Mouse (Mus musculus): ENCODE data around the gene Acsf2. TPM values are rescaled to one million over a fixed set of nuclear protein-coding genes. Genes with fewer than 3 reads are reported as not detected.
"Not testable (repeated sequence)": the region's sequence is repeated elsewhere in the genome, so short reads cannot be mapped to it uniquely, and the experiment has no call there.

Acsf2 gene
- polyA plus RNA-seq (2015; fragmentation: Nextera tagmentation; extraction: Ambion mirVana), result 1.6 and 1.7 TPM in 2 replicates

DNA sequence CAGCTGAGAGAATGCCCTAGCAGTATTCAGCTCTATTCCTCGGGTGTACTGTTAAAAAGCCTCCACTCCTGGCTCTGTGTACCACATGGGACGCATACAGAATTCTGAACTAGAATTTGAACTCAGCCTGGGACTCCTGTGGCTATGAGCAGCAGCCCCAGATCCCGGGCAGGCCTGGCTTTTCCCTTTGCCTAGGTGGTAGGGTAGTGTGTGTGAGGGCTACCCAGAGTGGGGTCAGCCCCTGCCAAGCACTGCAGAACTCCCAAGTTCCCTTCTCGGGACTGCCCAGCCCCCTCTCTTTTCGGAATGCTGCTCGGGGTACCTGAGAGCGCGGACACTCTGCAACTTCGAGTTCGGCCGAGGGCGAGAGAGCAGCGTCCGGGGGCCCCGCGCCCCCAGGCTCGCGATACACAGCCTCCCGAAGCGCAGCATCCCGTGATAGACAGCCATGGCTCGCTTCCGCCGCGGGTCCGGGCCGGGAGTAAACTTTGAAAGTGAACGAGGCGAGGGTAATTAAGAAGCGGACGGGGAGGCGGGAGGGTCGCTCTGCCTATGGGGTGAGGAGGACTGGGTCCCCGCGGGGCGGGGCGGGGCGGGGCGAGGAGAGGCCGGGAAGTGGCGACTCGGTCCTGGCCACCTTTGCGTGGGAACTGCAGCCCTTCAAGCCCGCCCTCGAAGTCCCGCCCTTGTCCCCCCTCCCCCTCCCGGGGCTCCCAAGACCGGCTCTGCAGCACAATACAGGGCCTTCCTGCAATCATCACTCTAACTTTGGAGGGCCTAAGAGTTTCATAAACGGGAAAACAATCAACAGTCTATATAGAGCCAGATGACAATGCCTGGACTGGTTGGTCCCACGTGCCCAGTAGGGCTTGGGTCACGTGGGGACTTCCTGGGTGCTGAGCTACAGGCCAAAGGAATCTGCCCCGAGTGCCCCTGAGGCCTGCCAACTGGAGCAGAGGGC lies at the start of gene Acsf2:
TSS of gene Acsf2 (minus strand) at position 551 of the 961 bp plus-strand sequence.
- Histone ChIP-seq H3K4me3 (peak within 1 kb of the TSS; percentile 44), H3K4me2 (peak within 1 kb of the TSS; percentile 72), H3K27ac (no peak within 1 kb of the TSS), H3K27me3 (peaks cover 12% of the 10 kb centered on the region; the same call in 1 of the 2 replicates), H3K4me1 (replicated peaks) (peaks cover 12% of the 10 kb centered on the region), H3K9ac (peak within 1 kb of the TSS; percentile 58), H3K36me3 (no peaks in the 10 kb centered on the region), H3K9me3 (no peaks in the 10 kb centered on the region)
- WGBS, result under 1% methylated on average over 48 of the region's 52 CpGs
- ATAC-seq (ENCODE audit: low FRiP score), result peak; percentile 76

DNA sequence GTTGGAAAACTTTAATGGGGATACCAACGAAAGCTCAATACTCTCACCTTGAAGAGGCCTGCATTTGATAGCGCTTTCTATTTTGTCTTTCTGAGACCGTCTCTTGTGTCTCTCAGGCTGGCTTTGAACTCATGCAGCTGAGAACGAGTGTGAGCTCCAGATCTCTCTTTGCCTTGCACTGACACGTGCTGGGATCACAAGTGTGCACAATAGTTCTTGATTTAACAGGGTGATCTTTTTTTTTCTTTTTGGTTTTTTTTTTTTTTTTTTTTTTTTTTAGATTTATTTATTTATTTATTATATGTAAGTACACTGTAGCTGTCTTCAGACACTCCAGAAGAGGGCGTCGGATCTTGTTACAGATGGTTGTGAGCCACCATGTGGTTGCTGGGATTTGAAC lies 49.6 kb upstream of the Acsf2 start:
- Histone ChIP-seq H3K36me3 (peaks cover 22% of the 10 kb centered on the region), H3K4me1 (replicated peaks) (peaks cover 23% of the 10 kb centered on the region)
- not testable (repeated sequence) for H3K27me3 ChIP-seq; H3K27ac ChIP-seq; H3K9me3 ChIP-seq; H3K4me2 ChIP-seq; ATAC-seq (ENCODE audit: low FRiP score); H3K4me3 ChIP-seq; H3K9ac ChIP-seq
- WGBS, result 98% methylated on average over 5 of the region's 7 CpGs

DNA sequence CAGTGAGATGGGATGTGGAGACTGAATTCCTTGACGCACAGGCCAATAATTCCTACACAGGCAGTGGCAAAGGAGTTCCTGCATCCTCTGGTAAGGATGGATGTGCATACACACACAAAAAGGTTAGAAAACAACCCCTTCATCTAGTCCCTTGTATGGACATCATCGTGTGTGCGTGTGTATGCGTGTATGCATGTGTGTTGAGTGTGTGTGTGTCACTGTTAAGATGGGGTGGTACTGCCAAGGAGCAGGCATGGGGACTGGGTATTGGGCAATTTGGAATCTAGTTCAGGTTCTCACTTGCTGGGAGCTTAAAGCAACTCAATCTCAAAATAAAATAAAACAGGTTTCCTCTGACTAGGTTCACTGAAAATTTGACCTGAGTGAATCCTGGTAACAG lies 44.8 kb upstream of the Acsf2 start:
- WGBS, result 95% methylated on average over 4 of the region's 4 CpGs
- Histone ChIP-seq H3K36me3 (peaks cover 69% of the 10 kb centered on the region), H3K4me2 (no peak overlapping the region), H3K4me1 (replicated peaks) (no peaks in the 10 kb centered on the region), H3K9ac (no peak overlapping the region), H3K27me3 (no peaks in the 10 kb centered on the region), H3K27ac (no peak overlapping the region), H3K4me3 (no peak overlapping the region), H3K9me3 (no peaks in the 10 kb centered on the region)
- ATAC-seq (ENCODE audit: low FRiP score), result no peak

DNA sequence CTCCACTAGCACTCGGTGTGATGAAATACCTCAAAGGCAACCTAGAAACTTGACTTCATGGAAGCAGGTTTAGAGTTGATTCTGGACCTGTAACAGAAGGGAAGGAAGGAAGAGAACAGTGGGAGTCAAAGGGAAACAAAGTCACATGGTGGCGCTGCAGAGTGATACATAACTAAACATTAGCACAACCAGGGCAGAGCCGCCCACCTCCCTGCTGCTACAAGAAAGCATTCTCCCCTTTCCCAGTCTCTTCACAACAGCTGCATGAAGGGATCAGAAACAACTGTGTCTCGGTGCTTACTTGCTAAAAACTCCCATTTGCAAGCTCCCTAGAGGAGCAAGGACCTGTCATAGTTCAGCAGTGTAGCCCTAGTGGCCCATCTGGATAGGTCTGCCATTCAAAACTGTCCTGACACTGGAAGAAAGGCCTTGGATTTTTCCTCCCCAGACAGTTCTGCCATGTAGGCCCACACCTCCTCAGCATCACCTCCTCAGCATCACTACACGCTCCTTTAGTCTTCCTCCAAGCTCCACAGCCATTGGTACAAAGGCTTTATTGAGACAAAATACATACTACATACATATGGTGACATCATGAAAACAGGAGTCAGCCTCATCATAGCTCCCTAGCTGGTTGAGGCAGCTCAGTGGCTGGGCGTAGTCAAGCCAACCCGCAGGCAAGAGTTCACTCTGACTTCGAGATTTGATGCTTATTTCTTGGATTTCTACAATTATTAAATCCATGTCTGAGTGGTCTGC lies 43.0 kb upstream of the Acsf2 start:
- H3K9me3 ChIP-seq, result no peaks in the 10 kb centered on the region
- no peak overlapping the region for H3K4me3 ChIP-seq
- H3K27ac ChIP-seq, result no peak overlapping the region
- ATAC-seq (ENCODE audit: low FRiP score), result no peak
- H3K4me1 ChIP-seq (replicated peaks), result no peaks in the 10 kb centered on the region
- H3K9ac ChIP-seq, result no peak overlapping the region
- no peak overlapping the region for H3K4me2 ChIP-seq
- peaks cover 85% of the 10 kb centered on the region for H3K36me3 ChIP-seq
- 84% methylated on average over 8 of the region's 8 CpGs for WGBS
- H3K27me3 ChIP-seq, result no peaks in the 10 kb centered on the region

DNA sequence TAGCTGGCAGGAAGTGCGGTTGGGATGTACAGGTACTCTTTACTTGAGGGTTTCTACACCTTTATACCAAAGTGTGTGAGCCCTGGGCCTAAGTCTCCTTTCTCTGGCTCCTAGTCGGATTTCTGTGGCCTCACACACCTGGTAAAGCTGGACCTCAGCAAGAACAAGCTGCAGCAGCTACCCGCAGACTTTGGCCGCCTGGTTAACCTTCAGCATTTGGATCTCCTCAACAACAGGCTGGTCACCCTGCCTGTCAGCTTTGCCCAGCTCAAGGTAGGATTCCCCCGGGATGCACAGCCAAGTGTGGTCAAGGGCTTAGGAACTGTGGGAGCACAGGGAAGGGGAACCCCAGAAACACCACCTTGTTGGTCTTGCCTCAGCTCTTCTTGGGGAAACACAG lies 32.8 kb upstream of the Acsf2 start:
- peaks cover 15% of the 10 kb centered on the region for H3K4me1 ChIP-seq (replicated peaks)
- no peak overlapping the region for H3K27ac ChIP-seq
- H3K9ac ChIP-seq, result no peak overlapping the region
- no peak overlapping the region for H3K4me3 ChIP-seq
- no peaks in the 10 kb centered on the region for H3K9me3 ChIP-seq
- H3K36me3 ChIP-seq, result peaks cover 76% of the 10 kb centered on the region
- 93% methylated on average over 5 of the region's 5 CpGs for whole genome bisulfite sequencing
- no peak for ATAC-seq (ENCODE audit: low FRiP score)
- H3K4me2 ChIP-seq, result no peak overlapping the region
- H3K27me3 ChIP-seq, result no peaks in the 10 kb centered on the region

DNA sequence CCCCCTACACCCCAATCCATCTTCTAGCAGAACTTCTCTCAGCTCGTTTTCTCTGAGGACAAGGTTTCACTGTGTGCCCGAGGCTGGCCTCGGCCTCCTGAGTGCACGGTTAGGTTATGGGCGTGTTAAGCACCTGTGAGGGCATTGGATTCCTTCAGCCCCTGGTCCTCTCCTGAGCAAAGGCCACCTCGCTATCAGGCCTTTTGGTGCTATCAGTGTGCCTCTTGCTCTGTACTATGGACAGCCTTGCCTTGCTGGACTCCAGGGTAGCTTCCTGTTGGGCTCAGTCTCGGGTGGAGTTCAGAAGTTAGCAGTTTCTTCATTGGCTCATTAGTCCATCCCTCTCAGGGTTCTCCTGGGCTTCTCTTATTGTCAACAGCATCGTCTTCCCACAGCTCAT lies 31.3 kb upstream of the Acsf2 start:
- Histone ChIP-seq H3K27ac (no peak overlapping the region), H3K4me3 (no peak overlapping the region), H3K27me3 (no peaks in the 10 kb centered on the region), H3K9ac (no peak overlapping the region), H3K9me3 (no peaks in the 10 kb centered on the region), H3K4me2 (no peak overlapping the region), H3K4me1 (replicated peaks) (peaks cover 17% of the 10 kb centered on the region), H3K36me3 (peaks cover 62% of the 10 kb centered on the region)
- no peak for ATAC-seq (ENCODE audit: low FRiP score)
- 87% methylated on average over 8 of the region's 8 CpGs for WGBS

DNA sequence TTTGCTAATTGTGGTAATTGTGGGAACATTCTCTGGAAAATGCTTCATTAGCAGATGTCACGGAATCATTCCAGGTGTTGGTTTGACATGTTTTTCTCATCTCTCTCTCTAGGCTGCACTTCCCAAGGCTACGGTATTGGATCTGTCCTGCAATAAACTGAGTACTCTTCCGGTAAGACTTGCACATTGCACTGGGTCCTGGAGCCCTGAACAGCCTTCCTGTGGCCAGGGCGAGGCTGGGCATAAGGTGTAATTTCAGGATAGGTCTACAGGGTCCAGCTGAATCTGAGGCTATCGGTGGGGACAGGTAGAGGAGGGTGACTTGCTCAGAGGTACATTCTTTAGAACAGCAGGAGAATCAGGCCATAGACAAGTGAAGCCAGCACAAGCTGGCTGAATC lies 30.3 kb upstream of the Acsf2 start:
- Histone ChIP-seq H3K36me3 (peaks cover 51% of the 10 kb centered on the region), H3K9me3 (no peaks in the 10 kb centered on the region), H3K4me3 (no peak overlapping the region), H3K9ac (no peak overlapping the region), H3K27me3 (no peaks in the 10 kb centered on the region), H3K4me2 (no peak overlapping the region), H3K27ac (no peak overlapping the region), H3K4me1 (replicated peaks) (peaks cover 17% of the 10 kb centered on the region)
- ATAC-seq (ENCODE audit: low FRiP score), result no peak
- 95% methylated on average over 5 of the region's 5 CpGs for WGBS

DNA sequence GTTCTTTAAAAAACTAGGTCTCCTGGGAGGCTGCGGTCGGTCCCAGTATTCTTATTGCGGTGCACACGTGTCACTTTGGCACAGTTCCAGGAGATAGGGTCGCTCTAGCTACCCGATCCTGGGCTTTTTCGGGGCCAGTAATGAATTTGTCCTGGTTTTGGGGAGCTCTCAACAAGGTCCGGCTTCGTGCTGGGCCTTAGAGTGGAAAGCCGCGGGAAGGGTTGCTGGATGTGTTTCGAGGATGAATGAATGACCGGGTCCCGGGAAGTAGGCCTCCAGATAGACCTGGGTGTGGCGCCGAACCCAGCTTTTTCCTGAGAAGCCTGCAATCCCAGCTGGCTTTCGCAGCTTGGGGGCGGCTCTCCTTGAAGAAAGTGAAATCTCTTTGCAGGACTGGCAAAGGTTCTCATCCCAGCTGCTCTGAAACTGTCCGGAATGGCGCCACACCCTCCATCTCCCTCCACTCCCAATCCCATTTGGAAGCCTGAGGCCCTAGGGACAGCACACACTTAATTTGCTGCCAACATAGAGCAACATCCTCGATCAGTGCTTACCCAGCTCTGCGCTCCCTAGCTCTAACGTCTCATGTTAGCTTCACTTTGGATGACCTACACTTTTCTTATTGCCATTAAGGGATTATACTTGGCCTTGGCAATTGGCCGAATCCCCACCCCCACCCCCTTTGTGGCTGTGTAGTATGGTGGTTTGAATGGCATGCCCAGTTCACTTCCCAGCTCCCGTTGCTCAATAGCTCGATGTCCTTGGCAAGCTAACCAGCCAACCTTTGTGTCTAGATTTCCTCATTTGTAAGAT lies 28.7 kb upstream of the Acsf2 start:
- Histone ChIP-seq H3K27me3 (no peaks in the 10 kb centered on the region), H3K27ac (peak overlapping the region; percentile 73), H3K36me3 (peaks cover 36% of the 10 kb centered on the region), H3K9me3 (no peaks in the 10 kb centered on the region), H3K4me3 (peak overlapping the region; percentile 97), H3K4me2 (peak overlapping the region; percentile 97), H3K4me1 (replicated peaks) (peaks cover 17% of the 10 kb centered on the region), H3K9ac (peak overlapping the region; percentile 93)
- WGBS, result 11% methylated on average over 26 of the region's 26 CpGs
- no peak for ATAC-seq (ENCODE audit: low FRiP score)

DNA sequence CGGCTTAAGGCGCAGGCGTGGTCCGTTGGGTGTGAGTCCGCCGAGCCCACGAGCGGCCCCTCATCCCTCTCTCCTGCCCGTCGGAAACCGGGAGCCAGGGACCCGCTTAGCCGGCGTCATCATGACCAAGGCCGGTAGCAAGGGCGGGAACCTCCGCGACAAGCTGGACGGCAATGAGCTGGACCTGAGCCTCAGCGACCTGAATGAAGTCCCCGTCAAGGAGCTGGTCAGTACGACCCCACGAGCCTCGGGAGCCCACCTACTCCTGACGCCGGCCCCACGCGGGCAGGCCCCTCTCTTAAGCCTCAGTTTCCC lies 28.2 kb upstream of the Acsf2 start:
- peaks cover 17% of the 10 kb centered on the region for H3K4me1 ChIP-seq (replicated peaks)
- peak; percentile 49 for ATAC-seq (ENCODE audit: low FRiP score)
- H3K4me2 ChIP-seq, result peak overlapping the region; percentile 97
- under 1% methylated on average over 28 of the region's 28 CpGs for WGBS
- H3K9ac ChIP-seq, result peak overlapping the region; percentile 93
- H3K9me3 ChIP-seq, result no peaks in the 10 kb centered on the region
- H3K27me3 ChIP-seq, result no peaks in the 10 kb centered on the region
- H3K27ac ChIP-seq, result peak overlapping the region; percentile 73
- H3K4me3 ChIP-seq, result peak overlapping the region; percentile 97
- H3K36me3 ChIP-seq, result peaks cover 30% of the 10 kb centered on the region

DNA sequence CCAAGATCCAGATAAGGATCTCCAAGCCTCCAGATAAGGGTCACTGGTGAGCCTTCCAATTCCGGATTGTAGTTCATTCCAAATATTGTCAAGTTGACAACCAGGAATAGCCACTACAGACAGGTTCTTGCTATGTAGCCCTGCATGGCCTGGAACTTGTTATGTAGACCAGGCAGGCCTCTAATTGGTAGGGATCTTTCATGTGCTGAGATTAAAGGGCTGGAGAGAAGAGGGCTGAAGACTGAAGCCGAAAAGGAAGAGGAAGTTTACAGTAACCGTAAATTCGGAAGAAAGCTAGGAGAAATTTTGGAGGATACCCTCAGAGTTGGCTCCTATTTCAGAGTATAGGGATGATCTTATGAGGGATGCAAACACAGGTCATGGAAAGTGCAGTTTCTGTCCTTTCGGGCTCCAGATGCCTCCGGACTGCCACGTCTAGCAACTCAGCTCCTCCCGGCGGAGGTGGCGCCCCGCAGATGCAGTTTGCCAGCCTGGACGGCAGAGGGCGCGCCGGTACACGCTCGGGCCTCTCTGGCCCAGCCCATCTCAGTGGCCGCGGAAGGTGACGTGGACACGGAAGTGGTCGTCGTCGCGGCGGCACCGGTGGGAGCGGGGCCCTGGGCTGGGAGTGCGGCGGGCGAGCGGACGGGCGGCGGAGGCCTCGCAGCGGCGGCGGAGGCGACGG lies 27.7 kb upstream of the Acsf2 start, which contains the start of gene Lrrc59:
TSS of gene Lrrc59 (plus strand) at position 569 of the 685 bp plus-strand sequence.
- peak within 1 kb of the TSS; percentile 97 for H3K4me3 ChIP-seq
- H3K9me3 ChIP-seq, result no peaks in the 10 kb centered on the region
- peak within 1 kb of the TSS; percentile 73 for H3K27ac ChIP-seq
- H3K36me3 ChIP-seq, result peaks cover 25% of the 10 kb centered on the region
- H3K9ac ChIP-seq, result peak within 1 kb of the TSS; percentile 93
- no peaks in the 10 kb centered on the region for H3K27me3 ChIP-seq
- H3K4me2 ChIP-seq, result peak within 1 kb of the TSS; percentile 97
- H3K4me1 ChIP-seq (replicated peaks), result peaks cover 17% of the 10 kb centered on the region
- ATAC-seq (ENCODE audit: low FRiP score), result peak; percentile 94
- 7% methylated on average over 41 of the region's 41 CpGs for WGBS

DNA sequence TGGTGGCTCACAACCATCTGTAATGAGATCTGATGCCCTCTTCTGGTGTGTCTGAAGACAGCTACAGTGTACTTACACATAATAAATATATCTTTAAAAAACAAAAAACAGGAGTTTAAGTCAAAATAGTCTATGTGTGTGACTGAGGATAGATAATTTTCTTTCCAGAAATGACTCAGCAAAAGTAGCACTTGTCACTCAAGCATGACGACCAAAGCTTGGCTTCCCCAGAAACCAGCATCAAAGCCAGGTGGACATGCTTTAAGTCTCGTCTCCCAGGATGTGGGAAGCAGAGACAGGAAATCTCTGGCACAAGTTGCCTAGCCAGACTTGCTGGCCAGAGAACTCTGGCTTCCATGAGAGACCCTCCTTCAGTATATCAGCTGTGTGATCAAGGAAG lies 20.5 kb upstream of the Acsf2 start:
- H3K9ac ChIP-seq, result no peak overlapping the region
- H3K4me2 ChIP-seq, result no peak overlapping the region
- H3K4me1 ChIP-seq (replicated peaks), result no peaks in the 10 kb centered on the region
- no peaks in the 10 kb centered on the region for H3K27me3 ChIP-seq
- ATAC-seq (ENCODE audit: low FRiP score), result no peak
- H3K9me3 ChIP-seq, result no peaks in the 10 kb centered on the region
- no peak overlapping the region for H3K4me3 ChIP-seq
- H3K27ac ChIP-seq, result no peak overlapping the region
- 83% methylated on average over 2 of the region's 2 CpGs for WGBS
- no peaks in the 10 kb centered on the region for H3K36me3 ChIP-seq
